Mouse (Mus musculus) erythroblast, embryonic 14.5 days (primary cell): ENCODE measurements around the gene Ghrh. TPM values are rescaled to one million over a fixed set of nuclear protein-coding genes. Genes with fewer than 3 reads are reported as not detected.

ENCODE experiments used
- H3K27me3 ChIP-seq: 2 replicates; pipeline ENCODE4 v1.6.1; 2012; ENCODE audit warnings: inconsistent platforms; ENCODE audit not compliant: control insufficient read depth
- H3K36me3 ChIP-seq: 2 replicates; pipeline ENCODE4 v1.6.1; 2012; ENCODE audit warnings: mild to moderate bottlenecking, inconsistent platforms; ENCODE audit not compliant: control insufficient read depth
- H3K4me1 ChIP-seq: 2 replicates; pipeline ENCODE4 v1.6.1; 2012; ENCODE audit warnings: inconsistent platforms; ENCODE audit not compliant: control insufficient read depth
- H3K4me3 ChIP-seq: replicated peaks from 2 replicates; pipeline ENCODE3; 2012; ENCODE audit warnings: moderate library complexity, mild to moderate bottlenecking, inconsistent platforms
- H3K9me3 ChIP-seq: 2 replicates; pipeline ENCODE4 v1.6.1; 2012; ENCODE audit warnings: low read length, inconsistent platforms, mixed read lengths; ENCODE audit not compliant: control insufficient read depth
- GATA1 ChIP-seq: IDR thresholded peaks from 2 replicates; pipeline ENCODE4 v1.6.1; 2012; ENCODE audit warnings: low read length, inconsistent platforms, mixed read lengths
- TAL1 ChIP-seq: IDR thresholded peaks from 3 replicates; pipeline ENCODE4 v1.6.1; 2012; ENCODE audit warnings: low read length, inconsistent platforms, mixed read lengths
- polyA plus RNA-seq: library from polyadenylated mRNA; stranded (reverse); fragments of >175 nt; gene quantifications from 2 replicates; pipeline ENCODE4 v1.2.3, GENCODE M21; 2012

Ghrh gene
- polyA plus RNA-seq, 1 experiment, result not detected

DNA sequence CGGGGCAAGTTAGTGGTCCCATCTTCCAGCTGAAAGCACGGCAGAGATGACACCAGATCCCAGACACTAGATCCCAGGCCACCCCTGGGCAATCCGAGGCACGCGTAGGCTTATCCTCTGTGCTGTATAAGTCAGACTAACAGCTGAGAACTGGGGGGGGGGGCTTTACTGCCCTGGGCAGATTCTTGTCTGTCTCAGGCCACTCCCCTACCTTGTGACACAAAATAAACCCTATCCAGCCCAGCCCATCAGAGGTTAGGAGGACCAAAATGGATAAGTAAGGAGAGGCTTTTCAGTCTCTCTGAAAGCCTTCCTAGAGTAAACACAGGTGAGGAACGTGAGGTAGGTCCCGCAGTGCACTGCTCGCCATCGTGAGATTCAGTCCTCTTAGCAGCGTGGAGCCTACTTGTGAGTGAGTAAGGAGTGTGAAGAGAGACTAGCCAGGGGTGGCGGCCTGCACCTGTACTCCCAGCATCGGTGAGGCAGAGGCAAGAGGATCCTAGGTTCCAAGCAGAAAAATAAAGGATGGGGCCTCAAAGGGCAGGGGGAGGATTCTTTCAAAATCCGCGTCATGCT is 30.9 kb downstream of the Ghrh start:
- H3K27me3 ChIP-seq, result no peaks in the 10 kb centered on the region
- H3K9me3 ChIP-seq, result no peaks in the 10 kb centered on the region
- TF ChIP-seq TAL1, result no peak
- TF ChIP-seq GATA1, result no peak
- H3K4me3 ChIP-seq, result no peak overlapping the region
- H3K36me3 ChIP-seq, result peaks cover 93% of the 10 kb centered on the region
- no peaks in the 10 kb centered on the region for H3K4me1 ChIP-seq

DNA sequence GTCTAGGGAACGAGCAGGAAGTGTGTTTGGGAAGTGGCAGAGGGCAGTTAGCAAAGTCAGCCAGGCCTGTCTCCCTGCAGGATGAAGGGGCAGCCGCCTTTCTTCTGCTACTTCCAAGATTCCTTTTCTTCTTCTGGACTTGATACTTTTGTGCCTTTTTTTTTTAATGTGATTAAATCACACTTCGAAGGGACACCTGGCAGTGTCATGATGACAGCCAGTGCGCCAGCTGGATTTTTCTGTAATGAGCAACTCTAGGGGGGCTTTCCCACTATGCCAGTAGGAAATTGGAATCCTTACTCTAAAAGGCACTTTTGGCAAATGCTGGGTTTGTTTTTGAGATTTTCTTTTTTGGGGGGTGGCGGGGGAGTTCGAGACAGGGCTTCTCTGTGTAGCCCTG is 31.8 kb downstream of the Ghrh start:
- TF ChIP-seq GATA1 (no peak), TAL1 (no peak)
- H3K9me3 ChIP-seq, result no peaks in the 10 kb centered on the region

GRCm38 (mm10) chr2:157314310-157314709 is 33.0 kb downstream of the Ghrh start:
- no peak overlapping the region for H3K4me3 ChIP-seq
- H3K27me3 ChIP-seq, result no peaks in the 10 kb centered on the region
- no peaks in the 10 kb centered on the region for H3K9me3 ChIP-seq
- TF ChIP-seq TAL1, result no peak
- no peak for TF ChIP-seq GATA1
- H3K36me3 ChIP-seq, result peaks cover 96% of the 10 kb centered on the region
- H3K4me1 ChIP-seq, result no peaks in the 10 kb centered on the region

More for the DNA sequence above, 31.8 kb downstream of the Ghrh start:
- Histone ChIP-seq H3K27me3 (no peaks in the 10 kb centered on the region), H3K36me3 (peaks cover 93% of the 10 kb centered on the region), H3K4me3 (no peak overlapping the region), H3K4me1 (no peaks in the 10 kb centered on the region)

- H3K27me3 ChIP-seq, result no peaks in the 10 kb centered on the region
- H3K4me1 ChIP-seq, result no peaks in the 10 kb centered on the region
- TF ChIP-seq GATA1 (no peak), TAL1 (no peak)
- H3K36me3 ChIP-seq, result peaks cover 100% of the 10 kb centered on the region
- H3K4me3 ChIP-seq, result no peak overlapping the region
- H3K9me3 ChIP-seq, result no peaks in the 10 kb centered on the region
These were observed 33.6 kb downstream of the Ghrh start for GRCm38 (mm10) chr2:157313718-157314117.

- TF ChIP-seq GATA1, result no peak
- no peak for TF ChIP-seq TAL1
- Histone ChIP-seq H3K9me3 (no peaks in the 10 kb centered on the region), H3K4me3 (no peak overlapping the region), H3K4me1 (no peaks in the 10 kb centered on the region), H3K36me3 (peaks cover 97% of the 10 kb centered on the region), H3K27me3 (no peaks in the 10 kb centered on the region)
These were observed 36.2 kb downstream of the Ghrh start for GRCm38 (mm10) chr2:157310963-157311637.

DNA sequence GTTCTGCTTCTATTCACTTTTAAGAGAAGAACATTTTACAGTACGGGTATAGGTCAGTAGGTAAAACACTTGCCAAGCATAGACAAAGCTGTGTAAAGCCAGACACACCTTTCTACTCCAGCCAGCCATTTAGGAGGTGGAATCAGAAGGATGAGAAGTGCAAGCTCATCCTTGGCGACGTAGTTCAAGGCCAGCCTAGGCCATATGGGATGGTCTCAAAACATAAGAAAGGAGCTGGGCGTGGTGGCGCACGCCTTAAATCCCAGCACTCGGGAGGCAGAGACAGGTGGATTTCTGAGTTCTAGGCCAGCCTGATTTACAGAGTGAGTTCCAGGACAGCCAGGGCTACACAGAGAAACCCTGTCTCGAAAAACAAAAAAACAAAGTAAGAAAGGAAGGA is 37.7 kb downstream of the Ghrh start:
- H3K36me3 ChIP-seq, result peaks cover 95% of the 10 kb centered on the region
- no peak for TF ChIP-seq GATA1
- no peak for TF ChIP-seq TAL1
- no peaks in the 10 kb centered on the region for H3K27me3 ChIP-seq
- H3K9me3 ChIP-seq, result no peaks in the 10 kb centered on the region
- H3K4me1 ChIP-seq, result no peaks in the 10 kb centered on the region
- H3K4me3 ChIP-seq, result no peak overlapping the region

- TF ChIP-seq GATA1 (no peak), TAL1 (no peak)
- no peaks in the 10 kb centered on the region for H3K9me3 ChIP-seq
- H3K27me3 ChIP-seq, result no peaks in the 10 kb centered on the region
- H3K4me3 ChIP-seq, result no peak overlapping the region
- peaks cover 95% of the 10 kb centered on the region for H3K36me3 ChIP-seq
- no peaks in the 10 kb centered on the region for H3K4me1 ChIP-seq
These were observed 38.9 kb downstream of the Ghrh start for GRCm38 (mm10) chr2:157308273-157308917.

DNA sequence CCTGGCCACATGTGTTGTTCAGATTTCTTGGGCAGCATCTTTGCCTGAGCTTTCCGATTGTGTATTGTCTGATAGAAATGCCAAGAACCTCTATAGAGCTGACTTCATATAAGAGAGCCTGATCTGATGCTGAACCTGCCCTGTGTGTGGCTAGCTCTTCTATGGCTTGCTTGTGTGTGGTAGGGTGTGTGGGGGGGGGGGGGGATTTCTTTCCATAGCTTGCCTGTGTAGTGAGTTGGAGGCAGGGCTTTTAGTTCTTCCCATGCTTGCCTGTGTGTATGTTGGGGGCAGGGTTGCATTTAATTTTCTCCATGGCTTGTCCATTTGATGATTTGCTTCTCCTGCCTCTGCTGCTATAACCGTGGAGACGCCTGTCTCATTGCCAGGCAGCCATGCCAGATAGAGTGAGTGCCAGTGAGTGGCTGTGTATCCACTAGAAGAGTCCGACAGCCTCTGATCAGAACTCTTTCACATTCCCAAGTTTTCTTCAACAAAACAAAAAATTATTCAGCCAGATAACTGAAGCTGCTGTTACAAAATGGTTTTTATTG is 39.5 kb downstream of the Ghrh start:
- peaks cover 95% of the 10 kb centered on the region for H3K36me3 ChIP-seq
- no peaks in the 10 kb centered on the region for H3K4me1 ChIP-seq
- H3K9me3 ChIP-seq, result no peaks in the 10 kb centered on the region
- TF ChIP-seq TAL1 (no peak), GATA1 (no peak)
- no peak overlapping the region for H3K4me3 ChIP-seq
- H3K27me3 ChIP-seq, result no peaks in the 10 kb centered on the region
